Mouse (Mus musculus) CH12.LX (cell line): Measurements from ENCODE around the gene Gm9821. TPM values are rescaled to one million over a fixed set of nuclear protein-coding genes. Genes with fewer than 3 reads are reported as not detected.

Source experiments
- DNase-seq: peaks from one replicate; pipeline ENCODE4 v3.0.0-alpha.2; 2013; ENCODE audit errors: extremely low read depth
- H3K27ac ChIP-seq: 2 replicates; pipeline ENCODE4 v1.5.1; 2012; ENCODE audit warnings: low read depth, mild to moderate bottlenecking, control low read depth, moderate library complexity; ENCODE audit not compliant: insufficient read depth
- H3K27me3 ChIP-seq: replicated peaks from 2 replicates; pipeline ENCODE3; 2012; ENCODE audit warnings: inconsistent platforms
- H3K36me3 ChIP-seq, 2 experiments: replicated peaks in 1 of 2; 2 replicates each; pipeline versions ENCODE3 to v1.6.1; 2012; ENCODE audit warnings: inconsistent platforms in 1 of 2, low read length in 1 of 2, mild to moderate bottlenecking in 1 of 2, mixed read lengths in 1 of 2, moderate library complexity in 1 of 2; ENCODE audit not compliant: control insufficient read depth in 1 of 2, insufficient read depth in 1 of 2
- H3K4me1 ChIP-seq, 2 experiments: 2 replicates each; pipeline ENCODE4 v1.6.1; 2012; ENCODE audit warnings: inconsistent platforms in 1 of 2, moderate library complexity in 1 of 2; ENCODE audit not compliant: insufficient read depth in 2 of 2, control insufficient read depth in 1 of 2
- H3K4me2 ChIP-seq: 2 replicates; pipeline ENCODE4 v1.6.1; 2012; ENCODE audit warnings: low read depth, mild to moderate bottlenecking, control low read depth; ENCODE audit not compliant: poor library complexity, insufficient read depth, severe bottlenecking
- H3K4me3 ChIP-seq, 3 experiments: fragments of 150-350 bp in 1 of 3; sonication (generic) in 1 of 3; replicated peaks in 1 of 3; 2 replicates each; pipeline versions ENCODE3 to v1.5.1; 2011 to 2012; ENCODE audit warnings: low read depth in 2 of 3, low read length in 2 of 3, mild to moderate bottlenecking in 2 of 3, moderate library complexity in 2 of 3, control low read depth in 1 of 3, improper control_type of control experiment in 1 of 3, inconsistent platforms in 1 of 3, mixed read lengths in 1 of 3; ENCODE audit not compliant: poor library complexity in 1 of 3
- H3K79me2 ChIP-seq: replicated peaks from 2 replicates; pipeline ENCODE4 v1.6.1; 2012; ENCODE audit warnings: mild to moderate bottlenecking, moderate library complexity; ENCODE audit not compliant: control insufficient read depth, poor library complexity, insufficient read depth, severe bottlenecking; ENCODE audit errors: extremely low read depth
- H3K9ac ChIP-seq: 2 replicates; pipeline ENCODE4 v1.6.1; 2012; ENCODE audit warnings: low read depth, mild to moderate bottlenecking, control low read depth, moderate library complexity; ENCODE audit not compliant: insufficient read depth
- H3K9me3 ChIP-seq: replicated peaks from 2 replicates; pipeline ENCODE3; 2012; ENCODE audit warnings: low read length, inconsistent platforms, mixed read lengths
- CHD1 ChIP-seq: IDR thresholded peaks from 2 replicates; pipeline ENCODE4 v1.6.1; 2012; ENCODE audit warnings: low read depth, low read length, improper control_type of control experiment, inconsistent platforms
- CTCF ChIP-seq, 2 experiments: IDR thresholded peaks in 1 of 2; conservative IDR thresholded peaks in 1 of 2; 2 replicates each; pipeline ENCODE4 v1.5.1; 2011 to 2012; ENCODE audit warnings: low read depth in 2 of 2, low read length in 2 of 2, improper control_type of control experiment in 1 of 2, inconsistent platforms in 1 of 2, mild to moderate bottlenecking in 1 of 2, moderate library complexity in 1 of 2
- E2F4 ChIP-seq: IDR thresholded peaks from 2 replicates; pipeline ENCODE4 v1.6.1; 2011; ENCODE audit warnings: low read depth, low read length, improper control_type of control experiment; ENCODE audit not compliant: insufficient replicate concordance
- KAT2A ChIP-seq: IDR thresholded peaks from 2 replicates; pipeline ENCODE4 v1.6.1; 2012; ENCODE audit warnings: low read length, improper control_type of control experiment, inconsistent platforms; ENCODE audit not compliant: insufficient replicate concordance
- MAX ChIP-seq: IDR thresholded peaks from 2 replicates; pipeline ENCODE4 v1.6.1; 2011; ENCODE audit warnings: low read length, improper control_type of control experiment
- MAZ ChIP-seq: IDR thresholded peaks from 2 replicates; pipeline ENCODE4 v1.6.1; 2012; ENCODE audit warnings: low read depth, mild to moderate bottlenecking, inconsistent platforms, low read length, improper control_type of control experiment, moderate library complexity
- MXI1 ChIP-seq: IDR thresholded peaks from 2 replicates; pipeline ENCODE4 v1.6.1; 2011; ENCODE audit warnings: mild to moderate bottlenecking, low read depth, low read length, improper control_type of control experiment
- RAD21 ChIP-seq: IDR thresholded peaks from 2 replicates; pipeline ENCODE4 v1.6.1; 2011; ENCODE audit warnings: low read depth, mild to moderate bottlenecking, low read length, improper control_type of control experiment, moderate library complexity
- SMC3 ChIP-seq: IDR thresholded peaks from 2 replicates; pipeline ENCODE4 v1.6.1; 2011; ENCODE audit warnings: low read depth, low read length, improper control_type of control experiment
- TBP ChIP-seq: conservative IDR thresholded peaks from 2 replicates; pipeline ENCODE4 v1.6.1; 2011; ENCODE audit warnings: low read depth, low read length, improper control_type of control experiment
- TCF12 ChIP-seq: IDR thresholded peaks from 2 replicates; pipeline ENCODE4 v1.6.1; 2014; ENCODE audit warnings: low read depth, mild to moderate bottlenecking, inconsistent platforms, low read length, improper control_type of control experiment
- UBTF ChIP-seq: IDR thresholded peaks from 2 replicates; pipeline ENCODE4 v1.6.1; 2012; ENCODE audit warnings: low read depth, mild to moderate bottlenecking, inconsistent platforms, low read length, improper control_type of control experiment, moderate library complexity
- ZKSCAN1 ChIP-seq: IDR thresholded peaks from 2 replicates; pipeline ENCODE4 v1.6.1; 2012; ENCODE audit warnings: low read depth, inconsistent platforms, low read length, improper control_type of control experiment, borderline replicate concordance
- dilution Hi-C: fragments of 300-500 bp; cut with MboI; formaldehyde crosslinking; loops from 2 replicates; pipeline ENCODE4 v1.14.3; 2020; ENCODE audit warnings: low sequenced_read_pairs; ENCODE audit not compliant: extremely low pct_unique_long_range_greater_than_20kb, extremely low pct_ligation_motif_present
- in situ Hi-C: fragments of 300-500 bp; cut with MboI; formaldehyde crosslinking; loops from 3 replicates; pipeline ENCODE4 v1.14.3; 2019; ENCODE audit warnings: low sequenced_read_pairs, low pct_ligation_motif_present, low pct_unique_long_range_greater_than_20kb, mixed read lengths
- polyA plus RNA-seq: library from polyadenylated mRNA; unstranded; fragments of >175 nt; gene quantifications from 2 replicates; pipeline ENCODE4 v1.2.1, GENCODE M21; 2012; ENCODE audit warnings: low read depth; ENCODE audit not compliant: insufficient read length
- total RNA-seq, 2 experiments: library from RNA; depleted of rRNA; stranded (reverse); fragments of 300-350 nt in 1 of 2; fragments of >200 nt in 1 of 2; gene quantifications; 2 replicates each; pipeline ENCODE4 v1.2.3; 2012 to 2014

Gm9821 gene
- total and polyA plus RNA-seq, 3 experiments, result 0.25 to 3.8 TPM; not detected in 1

GRCm38 (mm10) chr2:91929936-91930335 is 15.6 kb upstream of the Gm9821 start:
- DNase-seq, result peak; percentile 59
- TF ChIP-seq CTCF (conservative IDR thresholded peaks at IDR 0.05 in 1 of 2, IDR thresholded peaks at IDR 0.05 in 1 of 2; ENCODE audit: low read depth in 2 of 2, low read length in 2 of 2), result peak; percentile 42 to 66; a peak in 2 of 4 replicates
- TF ChIP-seq MAX, result 0 out of 2 replicates have a peak, but pooled peaks have one; percentile 24
- no peak for TF ChIP-seq ZKSCAN1
- peak; percentile 9 for TF ChIP-seq RAD21
- no peak for TF ChIP-seq TCF12
- no peak for TF ChIP-seq MXI1
- TF ChIP-seq CHD1, result no peak
- TF ChIP-seq E2F4, result no peak
- TF ChIP-seq SMC3, result peak; percentile 20; the same call in 1 of the 2 replicates
- no peak for TF ChIP-seq MAZ
- TF ChIP-seq KAT2A, result no peak
- H3K9me3 ChIP-seq, result no peaks in the 10 kb centered on the region
- no peak overlapping the region for H3K9ac ChIP-seq
- no peaks in the 10 kb centered on the region for H3K79me2 ChIP-seq
- H3K27ac ChIP-seq, result no peak overlapping the region
- no peak overlapping the region for H3K4me2 ChIP-seq
- H3K4me3 ChIP-seq, result no peak overlapping the region
- no peaks in the 10 kb centered on the region for H3K27me3 ChIP-seq
- dilution Hi-C loops, result no loop called here
- in situ Hi-C loops, result loop anchor here (10.0 kb wide), 1 partner anchor 155 kb away; no protein-coding TSS in a partner anchor
- peaks cover 42 to 94% of the 10 kb centered on the region in 2 experiments for H3K36me3 ChIP-seq
- peaks cover 3 to 42% of the 10 kb centered on the region in 2 experiments; a peak in 3 of 4 replicates for H3K4me1 ChIP-seq

- Histone ChIP-seq H3K9ac (no peak overlapping the region), H3K27ac (no peak overlapping the region), H3K9me3 (no peaks in the 10 kb centered on the region), H3K4me2 (no peak overlapping the region), H3K79me2 (no peaks in the 10 kb centered on the region), H3K4me1 (peaks cover 0 to 34% of the 10 kb centered on the region in 2 experiments; a peak in 3 of 4 replicates), H3K36me3 (peaks cover 50 to 94% of the 10 kb centered on the region in 2 experiments), H3K27me3 (no peaks in the 10 kb centered on the region), H3K4me3 (no peak overlapping the region)
- TF ChIP-seq UBTF (no peak), TBP (no peak)
- in situ Hi-C loops (no loop called here), dilution Hi-C loops (no loop called here)
- no peak for DNase-seq
Measured at GRCm38 (mm10) chr2:91930761-91931291, 14.7 kb upstream of the Gm9821 start.
